Mouse (Mus musculus) hindbrain, postnatal 0 days (tissue): ENCODE measurements around the gene Olfr464. TPM values are rescaled to one million over a fixed set of nuclear protein-coding genes. Genes with fewer than 3 reads are reported as not detected.

ENCODE experiments used
- ATAC-seq: fragments of 200-750 bp; cut with Nextera tagmentation; 2 replicates; pipeline ENCODE4 v1.8.0; 2017; ENCODE audit warnings: mild to moderate bottlenecking, moderate TSS enrichment, moderate library complexity
- DNase-seq: peaks from one replicate; pipeline ENCODE4 v3.0.0-alpha.2; 2015; ENCODE audit warnings: low spot score
- H3K27ac ChIP-seq: fragments of 300-500 bp; sonication (generic); 2 replicates; pipeline ENCODE4 v1.5.1; 2014; ENCODE audit warnings: mild to moderate bottlenecking
- H3K27me3 ChIP-seq: fragments of 300-500 bp; sonication (generic); 2 replicates; pipeline ENCODE4 v1.6.1; 2014; ENCODE audit warnings: low read length, mixed read lengths; ENCODE audit not compliant: insufficient read depth
- H3K36me3 ChIP-seq: fragments of 300-500 bp; sonication (generic); 2 replicates; pipeline ENCODE4 v1.6.1; 2014; ENCODE audit warnings: low read length, mixed read lengths; ENCODE audit not compliant: insufficient read depth
- H3K4me1 ChIP-seq: fragments of 300-500 bp; sonication (generic); 2 replicates; pipeline ENCODE4 v1.6.1; 2014; ENCODE audit warnings: antibody characterized with exemption, low read length, mixed read lengths; ENCODE audit not compliant: insufficient read depth
- H3K4me2 ChIP-seq: fragments of 300-500 bp; sonication (generic); 2 replicates; pipeline ENCODE4 v1.6.1; 2014; ENCODE audit warnings: low read depth, mild to moderate bottlenecking, low read length, moderate library complexity, mixed read lengths
- H3K4me3 ChIP-seq: fragments of 300-500 bp; sonication (generic); 2 replicates; pipeline ENCODE4 v1.5.1; 2014; ENCODE audit warnings: low read length
- H3K9ac ChIP-seq: fragments of 300-500 bp; sonication (generic); replicated peaks from 2 replicates; pipeline ENCODE4 v1.6.1; 2014; ENCODE audit warnings: mild to moderate bottlenecking, low read length, moderate library complexity, mixed read lengths
- H3K9me3 ChIP-seq: fragments of 300-500 bp; sonication (generic); 2 replicates; pipeline ENCODE4 v1.6.1; 2016; ENCODE audit warnings: low read length, mixed read lengths
- CTCF ChIP-seq: IDR thresholded peaks from 2 replicates; pipeline ENCODE4 v1.5.1; 2016; ENCODE audit warnings: antibody characterized with exemption, control low read depth, low read depth
- WGBS: fragments of 180-500 bp; shearing (Covaris S2); extraction: QIAGEN DNeasy Blood & Tissue Kit; methylation state at CpG from one replicate; pipeline ENCODE4 v1.1.7; 2014; 5-methylcytosine and 5-hydroxymethylcytosine counted together
- polyA plus RNA-seq: library from polyadenylated mRNA; unstranded; fragments of >200 nt; fragmentation: Nextera tagmentation; extraction: Ambion mirVana; gene quantifications from 2 replicates; pipeline ENCODE4 v1.2.1, GENCODE M21; 2015
- total RNA-seq: library from RNA; depleted of rRNA; stranded (reverse); fragments of >200 nt; gene quantifications from 2 replicates; pipeline ENCODE4 v1.2.3, GENCODE M21; 2014

Gene Olfr464
- total and polyA plus RNA-seq, 2 experiments from 2014 or later = 0.16 to 0.37 TPM

GRCm38 (mm10) chr11:87904331-87904730, 16.4 kb downstream of the Olfr464 start:
- H3K9me3 ChIP-seq = no peaks in the 10 kb centered on the region
- no peak overlapping the region for H3K9ac ChIP-seq
- no peaks in the 10 kb centered on the region for H3K36me3 ChIP-seq
- TF ChIP-seq CTCF = no peak
- no peak overlapping the region for H3K4me3 ChIP-seq
- ATAC-seq (no peak), DNase-seq (no peak)
- H3K27ac ChIP-seq = no peak overlapping the region
- H3K27me3 ChIP-seq = no peaks in the 10 kb centered on the region
- WGBS = 86% methylated on average over 3 of the region's 3 CpGs
- no peaks in the 10 kb centered on the region for H3K4me1 ChIP-seq
- no peak overlapping the region for H3K4me2 ChIP-seq

DNA sequence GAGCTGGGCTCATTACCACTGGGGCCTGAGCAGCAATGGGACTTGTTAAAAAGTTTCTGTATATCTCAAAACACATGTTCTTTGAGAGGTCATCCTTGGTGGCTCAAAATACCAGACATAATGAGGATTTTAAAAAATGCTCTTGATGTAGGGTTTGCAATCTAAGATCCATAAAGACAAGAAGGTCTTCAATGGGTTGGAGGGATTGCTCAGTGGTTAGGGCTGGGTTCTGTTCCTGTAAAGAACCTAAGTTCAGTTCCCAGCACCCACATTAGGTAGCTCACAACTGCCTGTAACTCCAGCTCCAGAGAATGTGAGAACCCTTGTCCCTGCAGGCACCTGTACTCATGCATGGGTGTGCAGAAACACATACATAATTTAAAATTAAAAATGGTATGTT, 23.5 kb downstream of the Olfr464 start, which contains the start of gene Olfr463:
Olfr463 (minus strand) TSS at position 101 of the 400 bp plus-strand sequence.
- ATAC-seq (no peak), DNase-seq (no peak)
- Histone ChIP-seq H3K36me3 (no peaks in the 10 kb centered on the region), H3K9ac (no peak within 1 kb of the TSS), H3K4me1 (no peaks in the 10 kb centered on the region), H3K27me3 (no peaks in the 10 kb centered on the region), H3K27ac (no peak within 1 kb of the TSS), H3K4me3 (no peak within 1 kb of the TSS), H3K9me3 (no peaks in the 10 kb centered on the region), H3K4me2 (no peak within 1 kb of the TSS)
- TF ChIP-seq CTCF = no peak

- Histone ChIP-seq H3K9me3 (no peaks in the 10 kb centered on the region), H3K9ac (no peak within 1 kb of the TSS), H3K4me1 (no peaks in the 10 kb centered on the region), H3K4me3 (no peak within 1 kb of the TSS), H3K4me2 (no peak within 1 kb of the TSS), H3K27me3 (no peaks in the 10 kb centered on the region), H3K36me3 (no peaks in the 10 kb centered on the region), H3K27ac (no peak within 1 kb of the TSS)
- ATAC-seq = no peak
- no peak for TF ChIP-seq CTCF
- no peak for DNase-seq
- WGBS = 91% methylated on average over 6 of the region's 6 CpGs
Observed at GRCm38 (mm10) chr11:87892168-87892567, 28.6 kb downstream of the Olfr464 start, which contains the start of gene Olfr462. Gene Olfr462 (minus strand): TSS chr11:87892268.

DNA sequence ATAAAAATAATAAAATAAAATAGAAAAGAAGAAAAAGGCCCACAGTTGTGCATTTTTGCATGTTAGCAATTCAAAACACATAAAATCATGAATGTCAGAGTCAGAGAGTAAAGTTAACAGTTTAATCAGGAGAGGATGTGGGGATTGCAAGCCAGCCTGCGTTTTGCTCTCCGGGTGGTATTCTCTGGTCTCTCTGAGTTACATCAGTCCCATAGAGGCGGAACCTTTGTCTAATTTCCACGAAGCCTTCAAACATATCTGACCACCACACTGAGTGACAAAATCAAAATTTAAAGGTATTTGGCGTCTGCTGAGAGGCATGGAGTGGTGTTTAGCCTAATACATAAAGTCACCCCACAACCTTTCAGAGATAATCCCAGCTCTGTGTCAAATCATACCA, 35.9 kb downstream of the Olfr464 start:
- WGBS = 81% methylated on average over 5 of the region's 5 CpGs
- H3K4me3 ChIP-seq = no peak overlapping the region
- no peaks in the 10 kb centered on the region for H3K9me3 ChIP-seq
- no peak for DNase-seq
- ATAC-seq = no peak
- no peaks in the 10 kb centered on the region for H3K4me1 ChIP-seq
- TF ChIP-seq CTCF = no peak
- no peak overlapping the region for H3K27ac ChIP-seq
- no peak overlapping the region for H3K4me2 ChIP-seq
- no peaks in the 10 kb centered on the region for H3K27me3 ChIP-seq
- no peak overlapping the region for H3K9ac ChIP-seq
- H3K36me3 ChIP-seq = no peaks in the 10 kb centered on the region

DNA sequence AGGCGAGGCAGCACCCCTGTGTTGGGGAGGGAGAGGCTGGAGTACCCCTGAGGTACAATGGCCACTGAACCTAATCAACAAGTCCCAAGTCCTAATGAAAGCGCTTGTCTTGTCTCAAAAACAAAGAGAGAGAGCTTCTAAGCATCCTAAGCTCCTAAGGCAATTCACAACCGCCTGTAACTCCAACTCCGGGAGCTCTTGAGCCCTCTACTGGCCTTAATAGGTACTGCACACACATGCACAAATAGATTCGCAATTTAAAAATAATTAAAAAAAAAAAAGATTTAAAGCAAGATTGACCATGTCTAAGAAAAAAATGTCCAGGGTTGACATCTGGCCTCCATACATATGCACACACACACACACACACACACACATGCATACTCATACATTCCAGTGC, 37.3 kb downstream of the Olfr464 start:
- ATAC-seq (no peak), DNase-seq (peak; percentile 54)
- peak; percentile 74 for TF ChIP-seq CTCF
- Histone ChIP-seq H3K27me3 (no peaks in the 10 kb centered on the region), H3K4me1 (no peaks in the 10 kb centered on the region), H3K9me3 (no peaks in the 10 kb centered on the region), H3K4me3 (no peak overlapping the region), H3K27ac (no peak overlapping the region), H3K36me3 (no peaks in the 10 kb centered on the region), H3K4me2 (no peak overlapping the region), H3K9ac (no peak overlapping the region)
- 52% methylated on average over 5 of the region's 5 CpGs for WGBS

GRCm38 (mm10) chr11:87881714-87882113, 39.1 kb downstream of the Olfr464 start:
- Histone ChIP-seq H3K27ac (no peak overlapping the region), H3K9me3 (no peaks in the 10 kb centered on the region), H3K36me3 (no peaks in the 10 kb centered on the region), H3K9ac (no peak overlapping the region), H3K4me3 (no peak overlapping the region), H3K27me3 (no peaks in the 10 kb centered on the region), H3K4me2 (no peak overlapping the region), H3K4me1 (no peaks in the 10 kb centered on the region)
- no peak for ATAC-seq
- no peak for DNase-seq
- TF ChIP-seq CTCF = no peak
- WGBS = 82% methylated on average over 4 of the region's 4 CpGs

DNA sequence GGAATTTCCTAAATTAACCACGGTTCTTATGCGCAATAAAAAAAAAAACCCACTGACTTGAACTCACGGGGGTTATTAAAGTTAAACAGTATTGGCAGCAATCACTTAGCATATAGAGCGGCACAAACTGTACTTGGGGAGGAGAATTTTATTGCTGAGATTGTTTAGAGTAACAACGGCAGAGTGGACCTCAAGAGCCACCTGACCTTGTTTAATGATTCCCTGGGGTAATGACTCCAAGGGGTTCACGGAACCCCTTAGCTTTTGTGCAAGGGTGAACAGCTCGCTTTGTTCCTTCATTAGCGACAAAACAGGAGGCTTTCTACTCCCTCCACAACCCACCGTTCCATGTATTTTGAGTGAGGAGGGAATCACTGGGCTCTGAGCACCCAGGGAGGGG, 40.9 kb downstream of the Olfr464 start:
- Histone ChIP-seq H3K9me3 (no peaks in the 10 kb centered on the region), H3K36me3 (no peaks in the 10 kb centered on the region), H3K4me1 (no peaks in the 10 kb centered on the region), H3K27me3 (no peaks in the 10 kb centered on the region), H3K9ac (no peak overlapping the region), H3K27ac (no peak overlapping the region), H3K4me3 (no peak overlapping the region), H3K4me2 (no peak overlapping the region)
- ATAC-seq = no peak
- 67% methylated on average over 9 of the region's 9 CpGs for WGBS
- TF ChIP-seq CTCF = no peak
- no peak for DNase-seq
